Mouse (Mus musculus) thymus, postnatal 14 days (tissue): ENCODE measurements around the gene Nr1i3.

ENCODE experiments used
- DNase-seq: peaks from one replicate; pipeline ENCODE4 v3.0.0; 2021

The Nr1i3 gene

GRCm38 (mm10) chr1:171195887-171196397 lies 17.8 kb upstream of the Nr1i3 start, which contains the start of gene Pcp4l1:
Gene Pcp4l1 (minus strand): TSS chr1:171196268.
- DNase-seq = no peak

- DNase-seq = no peak
These were observed 14.2 kb upstream of the Nr1i3 start for GRCm38 (mm10) chr1:171199532-171199931.

GRCm38 (mm10) chr1:171200769-171201168 lies 13.0 kb upstream of the Nr1i3 start:
- no peak for DNase-seq

GRCm38 (mm10) chr1:171203471-171204248 lies 10.1 kb upstream of the Nr1i3 start:
- no peak for DNase-seq

- no peak for DNase-seq
These were observed 9.5 kb upstream of the Nr1i3 start for GRCm38 (mm10) chr1:171204249-171204644.

- DNase-seq = no peak
These were observed 7.9 kb upstream of the Nr1i3 start for GRCm38 (mm10) chr1:171205704-171206493.

- no peak for DNase-seq
These were observed 4.4 kb upstream of the Nr1i3 start for GRCm38 (mm10) chr1:171209409-171209808.

- DNase-seq = no peak
These were observed 916 bp upstream of the Nr1i3 start for GRCm38 (mm10) chr1:171212854-171213253.

- DNase-seq = no peak
These were observed 2.6 kb downstream of the Nr1i3 start for GRCm38 (mm10) chr1:171216241-171216955.

GRCm38 (mm10) chr1:171220871-171221270 lies 7.1 kb downstream of the Nr1i3 start:
- DNase-seq = peak; percentile 82

GRCm38 (mm10) chr1:171221281-171222193 lies 7.8 kb downstream of the Nr1i3 start:
- no peak for DNase-seq

GRCm38 (mm10) chr1:171222238-171223155 lies 8.7 kb downstream of the Nr1i3 start, which contains the start of gene Tomm40l:
Gene Tomm40l (minus strand): TSS chr1:171222514.
- DNase-seq = peak; percentile 88

GRCm38 (mm10) chr1:171223168-171223567 lies 9.4 kb downstream of the Nr1i3 start:
- peak; percentile 19 for DNase-seq

GRCm38 (mm10) chr1:171223796-171224195 lies 10.0 kb downstream of the Nr1i3 start:
- no peak for DNase-seq

GRCm38 (mm10) chr1:171224857-171225256 lies 11.1 kb downstream of the Nr1i3 start, which contains the start of gene Apoa2:
Gene Apoa2 (plus strand): TSS chr1:171225054.
- no peak for DNase-seq

GRCm38 (mm10) chr1:171226780-171227179 lies 13.0 kb downstream of the Nr1i3 start:
- no peak for DNase-seq

- no peak for DNase-seq
These were observed 14.1 kb downstream of the Nr1i3 start for GRCm38 (mm10) chr1:171227879-171228278.

- no peak for DNase-seq
These were observed 16.0 kb downstream of the Nr1i3 start for GRCm38 (mm10) chr1:171229750-171230149.

GRCm38 (mm10) chr1:171230215-171230614 lies 16.4 kb downstream of the Nr1i3 start:
- no peak for DNase-seq

GRCm38 (mm10) chr1:171231844-171232243 lies 18.1 kb downstream of the Nr1i3 start:
- no peak for DNase-seq

GRCm38 (mm10) chr1:171232348-171232747 lies 18.6 kb downstream of the Nr1i3 start:
- DNase-seq = no peak
